Mouse (Mus musculus) induced T-regulatory cell, adult 2 months (primary cell): ENCODE results near the gene Ccm2.

Experiments used
- DNase-seq: peaks from one replicate; pipeline ENCODE4 v3.0.0-alpha.2; 2012; ENCODE audit warnings: low read depth

Ccm2 gene

GRCm38 (mm10) chr11:6580065-6580750 is 33.5 kb downstream of the Ccm2 start:
- DNase-seq: no peak

GRCm38 (mm10) chr11:6581560-6581959 is 34.9 kb downstream of the Ccm2 start:
- DNase-seq: no peak

- no peak for DNase-seq
These were observed 39.1 kb downstream of the Ccm2 start for GRCm38 (mm10) chr11:6585748-6586147.

GRCm38 (mm10) chr11:6586660-6587059 is 40.0 kb downstream of the Ccm2 start:
- peak; percentile 46 for DNase-seq

GRCm38 (mm10) chr11:6587249-6587940 is 40.7 kb downstream of the Ccm2 start:
- no peak for DNase-seq

GRCm38 (mm10) chr11:6588295-6588694 is 41.6 kb downstream of the Ccm2 start:
- DNase-seq: no peak

GRCm38 (mm10) chr11:6589838-6590237 is 43.2 kb downstream of the Ccm2 start:
- no peak for DNase-seq

- no peak for DNase-seq
These were observed 44.4 kb downstream of the Ccm2 start for GRCm38 (mm10) chr11:6590933-6591675.

- no peak for DNase-seq
These were observed 46.7 kb downstream of the Ccm2 start for GRCm38 (mm10) chr11:6593406-6593805.

- DNase-seq: no peak
These were observed 48.2 kb downstream of the Ccm2 start for GRCm38 (mm10) chr11:6594845-6595244.

- DNase-seq: no peak
These were observed 48.7 kb downstream of the Ccm2 start for GRCm38 (mm10) chr11:6595339-6595738.

GRCm38 (mm10) chr11:6596205-6596604 is 49.5 kb downstream of the Ccm2 start:
- no peak for DNase-seq

GRCm38 (mm10) chr11:6596616-6597015 is 49.9 kb downstream of the Ccm2 start:
- DNase-seq: no peak

- DNase-seq: no peak
These were observed 50.8 kb downstream of the Ccm2 start for GRCm38 (mm10) chr11:6597523-6597922.

GRCm38 (mm10) chr11:6598191-6598889 is 51.7 kb downstream of the Ccm2 start:
- no peak for DNase-seq

- no peak for DNase-seq
These were observed 52.5 kb downstream of the Ccm2 start for GRCm38 (mm10) chr11:6599011-6599681.

GRCm38 (mm10) chr11:6599831-6600230 is 53.1 kb downstream of the Ccm2 start:
- no peak for DNase-seq

GRCm38 (mm10) chr11:6600284-6600944 is 53.7 kb downstream of the Ccm2 start:
- no peak for DNase-seq

- no peak for DNase-seq
These were observed 55.2 kb downstream of the Ccm2 start for GRCm38 (mm10) chr11:6601649-6602480.

- DNase-seq: no peak
These were observed 56.0 kb downstream of the Ccm2 start for GRCm38 (mm10) chr11:6602662-6603061.
